Mouse (Mus musculus) liver, postnatal 0 days (tissue): ENCODE data around the gene D430041D05Rik. TPM values are rescaled to one million over a fixed set of nuclear protein-coding genes. Genes with fewer than 3 reads are reported as not detected.

ENCODE experiments used
- ATAC-seq: fragments of 200-750 bp; cut with Nextera tagmentation; 2 replicates; pipeline ENCODE4 v1.8.0; 2017; ENCODE audit warnings: mild to moderate bottlenecking, moderate library complexity
- DNase-seq: peaks from one replicate; pipeline ENCODE4 v3.0.0-alpha.2; 2016
- H3K27ac ChIP-seq: fragments of 300-500 bp; sonication (generic); 2 replicates; pipeline ENCODE4 v1.5.1; 2014; ENCODE audit warnings: antibody characterized with exemption, moderate library complexity, mild to moderate bottlenecking, low read depth
- H3K27me3 ChIP-seq: fragments of 300-500 bp; sonication (generic); 2 replicates; pipeline ENCODE4 v1.6.1; 2014; ENCODE audit warnings: low read length, control low read depth, mixed read lengths; ENCODE audit not compliant: insufficient read depth
- H3K36me3 ChIP-seq: fragments of 300-500 bp; sonication (generic); replicated peaks from 2 replicates; pipeline ENCODE4 v1.6.1; 2014; ENCODE audit warnings: mild to moderate bottlenecking, control low read depth, low read length, moderate library complexity, mixed read lengths; ENCODE audit not compliant: insufficient read depth
- H3K4me1 ChIP-seq: fragments of 300-500 bp; sonication (generic); 2 replicates; pipeline ENCODE4 v1.6.1; 2014; ENCODE audit warnings: antibody characterized with exemption, mild to moderate bottlenecking, control low read depth; ENCODE audit not compliant: insufficient read depth
- H3K4me2 ChIP-seq: fragments of 300-500 bp; sonication (generic); 2 replicates; pipeline ENCODE4 v1.6.1; 2014; ENCODE audit warnings: low read depth, mild to moderate bottlenecking, low read length, moderate library complexity, mixed read lengths
- H3K4me3 ChIP-seq: fragments of 300-500 bp; sonication (generic); 2 replicates; pipeline ENCODE4 v1.5.1; 2014; ENCODE audit warnings: low read depth, low read length
- H3K9ac ChIP-seq: fragments of 300-500 bp; sonication (generic); replicated peaks from 2 replicates; pipeline ENCODE4 v1.6.1; 2014; ENCODE audit warnings: mild to moderate bottlenecking, moderate library complexity
- H3K9me3 ChIP-seq: fragments of 300-500 bp; sonication (generic); 2 replicates; pipeline ENCODE4 v1.6.1; 2016; ENCODE audit warnings: mild to moderate bottlenecking, control low read depth, low read length, mixed read lengths
- CTCF ChIP-seq: sonication (generic); IDR thresholded peaks from 2 replicates; pipeline ENCODE4 v1.5.1; 2016; ENCODE audit warnings: antibody characterized with exemption, low read depth
- EP300 ChIP-seq: IDR thresholded peaks from 2 replicates; pipeline ENCODE4 v1.6.1; 2016; ENCODE audit warnings: antibody characterized with exemption, low read depth, mild to moderate bottlenecking
- WGBS: fragments of 180-500 bp; shearing (Covaris S2); extraction: QIAGEN DNeasy Blood & Tissue Kit; methylation state at CpG from one replicate; pipeline ENCODE4 v1.1.7; 2014; ENCODE audit not compliant: insufficient replicate concordance; 5-methylcytosine and 5-hydroxymethylcytosine counted together
- polyA plus RNA-seq: library from polyadenylated mRNA; unstranded; fragments of >200 nt; fragmentation: Nextera tagmentation; extraction: Ambion mirVana; gene quantifications from 2 replicates; pipeline ENCODE4 v1.2.1, GENCODE M21; 2015

Gene D430041D05Rik
- polyA plus RNA-seq, 1 experiment from 2014 or later, result 0.05 TPM

DNA sequence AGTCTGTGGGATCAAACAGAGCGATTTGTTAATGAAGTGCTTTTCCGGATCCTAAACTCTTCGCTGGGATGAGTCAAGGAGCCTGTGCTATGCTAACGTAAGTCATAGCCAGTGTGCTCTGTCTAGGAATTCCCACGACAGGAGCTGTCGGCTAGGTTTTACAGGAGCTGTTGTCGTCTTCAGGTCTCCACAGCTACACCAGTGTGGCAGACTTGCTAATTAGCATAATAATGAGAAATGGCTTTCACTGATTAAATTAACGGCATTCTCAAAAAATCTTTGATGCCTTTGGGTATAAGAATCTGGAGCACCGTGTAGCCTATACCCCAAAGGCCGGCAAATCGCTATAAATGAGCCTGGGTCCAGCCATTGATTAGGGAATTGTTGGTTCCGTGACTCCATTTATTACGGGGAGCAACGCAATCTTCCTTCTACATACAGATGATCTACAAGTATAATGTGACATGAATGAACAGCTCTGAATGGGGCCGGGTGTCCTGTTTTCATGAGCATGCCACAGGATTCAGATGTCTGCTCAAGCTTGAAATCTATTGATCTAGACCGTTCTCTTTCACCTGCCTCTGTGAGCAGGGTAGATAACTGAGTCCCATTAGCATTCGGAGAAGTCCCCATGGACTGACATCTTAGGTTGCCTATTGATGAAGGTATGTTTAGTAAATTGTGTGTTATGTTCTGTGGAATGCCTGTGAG lies 242.5 kb downstream of the D430041D05Rik start:
- Histone ChIP-seq H3K9ac (no peak overlapping the region), H3K9me3 (no peaks in the 10 kb centered on the region), H3K4me2 (no peak overlapping the region), H3K36me3 (no peaks in the 10 kb centered on the region), H3K4me1 (no peaks in the 10 kb centered on the region), H3K27me3 (no peaks in the 10 kb centered on the region), H3K4me3 (no peak overlapping the region), H3K27ac (no peak overlapping the region)
- no peak for DNase-seq
- TF ChIP-seq CTCF (no peak), EP300 (no peak)
- ATAC-seq, result no peak
- 87% methylated on average over 17 of the region's 17 CpGs for WGBS

- WGBS, result 91% methylated on average over 23 of the region's 23 CpGs
- Histone ChIP-seq H3K9me3 (no peaks in the 10 kb centered on the region), H3K36me3 (no peaks in the 10 kb centered on the region), H3K27me3 (no peaks in the 10 kb centered on the region), H3K4me1 (no peaks in the 10 kb centered on the region), H3K4me3 (no peak overlapping the region), H3K9ac (no peak overlapping the region), H3K4me2 (no peak overlapping the region), H3K27ac (no peak overlapping the region)
- DNase-seq (no peak), ATAC-seq (no peak)
- no peak for TF ChIP-seq CTCF
- TF ChIP-seq EP300, result no peak
Measured at GRCm38 (mm10) chr2:104167765-104168164, 243.0 kb downstream of the D430041D05Rik start.

- DNase-seq, result no peak
- 63% methylated on average over 2 of the region's 2 CpGs for WGBS
- Histone ChIP-seq H3K4me2 (no peak overlapping the region), H3K4me1 (no peaks in the 10 kb centered on the region), H3K4me3 (no peak overlapping the region), H3K27ac (no peak overlapping the region), H3K9me3 (no peaks in the 10 kb centered on the region), H3K9ac (no peak overlapping the region), H3K36me3 (no peaks in the 10 kb centered on the region), H3K27me3 (no peaks in the 10 kb centered on the region)
- no peak for ATAC-seq
- TF ChIP-seq EP300 (no peak), CTCF (no peak)
Measured at GRCm38 (mm10) chr2:104165631-104166030, 245.2 kb downstream of the D430041D05Rik start.

GRCm38 (mm10) chr2:104163978-104164487 lies 246.8 kb downstream of the D430041D05Rik start:
- no peaks in the 10 kb centered on the region for H3K36me3 ChIP-seq
- no peak overlapping the region for H3K27ac ChIP-seq
- H3K4me3 ChIP-seq, result no peak overlapping the region
- WGBS, result 75% methylated on average over 4 of the region's 4 CpGs
- no peak overlapping the region for H3K9ac ChIP-seq
- no peak overlapping the region for H3K4me2 ChIP-seq
- H3K9me3 ChIP-seq, result no peaks in the 10 kb centered on the region
- no peak for ATAC-seq
- DNase-seq, result no peak
- H3K27me3 ChIP-seq, result no peaks in the 10 kb centered on the region
- TF ChIP-seq CTCF, result no peak
- TF ChIP-seq EP300, result no peak
- no peaks in the 10 kb centered on the region for H3K4me1 ChIP-seq

DNA sequence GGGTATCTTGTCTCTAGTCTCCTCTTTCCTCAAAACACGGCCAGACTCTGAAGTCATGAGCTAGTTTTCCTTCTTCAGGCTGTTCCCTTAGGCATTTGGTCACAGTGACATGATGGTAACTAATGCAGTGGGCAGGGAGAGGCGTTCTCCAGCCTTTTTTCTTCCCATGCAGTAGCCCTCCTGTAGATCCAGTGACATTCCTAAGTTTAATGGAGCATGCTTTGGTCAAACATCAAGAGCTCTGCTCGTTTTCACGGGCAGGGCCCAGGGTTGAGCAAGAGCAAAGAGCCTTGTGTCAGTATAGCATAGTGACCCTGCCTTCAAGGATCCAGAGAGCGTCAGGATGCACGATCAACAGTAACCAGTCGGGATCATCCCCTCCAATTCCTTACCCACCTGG lies 247.4 kb downstream of the D430041D05Rik start:
- Histone ChIP-seq H3K36me3 (no peaks in the 10 kb centered on the region), H3K4me3 (no peak overlapping the region), H3K27me3 (no peaks in the 10 kb centered on the region), H3K27ac (no peak overlapping the region), H3K9me3 (no peaks in the 10 kb centered on the region), H3K9ac (no peak overlapping the region), H3K4me2 (no peak overlapping the region), H3K4me1 (no peaks in the 10 kb centered on the region)
- DNase-seq (no peak), ATAC-seq (no peak)
- TF ChIP-seq EP300 (no peak), CTCF (no peak)
- WGBS, result 68% methylated on average over 7 of the region's 7 CpGs

GRCm38 (mm10) chr2:104157831-104158230 lies 253.0 kb downstream of the D430041D05Rik start:
- Histone ChIP-seq H3K4me3 (no peak overlapping the region), H3K27ac (no peak overlapping the region), H3K9me3 (no peaks in the 10 kb centered on the region), H3K4me2 (no peak overlapping the region), H3K4me1 (no peaks in the 10 kb centered on the region), H3K36me3 (no peaks in the 10 kb centered on the region), H3K9ac (no peak overlapping the region), H3K27me3 (no peaks in the 10 kb centered on the region)
- ATAC-seq (no peak), DNase-seq (no peak)
- 88% methylated on average over 4 of the region's 4 CpGs for WGBS
- TF ChIP-seq CTCF (no peak), EP300 (no peak)
